Mouse (Mus musculus) hindbrain, postnatal 0 days (tissue): ENCODE measurements around the gene Gsg1l. TPM values are rescaled to one million over a fixed set of nuclear protein-coding genes. Genes with fewer than 3 reads are reported as not detected.

Experiments
- ATAC-seq: fragments of 200-750 bp; cut with Nextera tagmentation; 2 replicates; pipeline ENCODE4 v1.8.0; 2017; ENCODE audit warnings: mild to moderate bottlenecking, moderate TSS enrichment, moderate library complexity
- DNase-seq: peaks from one replicate; pipeline ENCODE4 v3.0.0-alpha.2; 2015; ENCODE audit warnings: low spot score
- H3K27ac ChIP-seq: fragments of 300-500 bp; sonication (generic); 2 replicates; pipeline ENCODE4 v1.5.1; 2014; ENCODE audit warnings: mild to moderate bottlenecking
- H3K27me3 ChIP-seq: fragments of 300-500 bp; sonication (generic); 2 replicates; pipeline ENCODE4 v1.6.1; 2014; ENCODE audit warnings: low read length, mixed read lengths; ENCODE audit not compliant: insufficient read depth
- H3K36me3 ChIP-seq: fragments of 300-500 bp; sonication (generic); 2 replicates; pipeline ENCODE4 v1.6.1; 2014; ENCODE audit warnings: low read length, mixed read lengths; ENCODE audit not compliant: insufficient read depth
- H3K4me1 ChIP-seq: fragments of 300-500 bp; sonication (generic); 2 replicates; pipeline ENCODE4 v1.6.1; 2014; ENCODE audit warnings: antibody characterized with exemption, low read length, mixed read lengths; ENCODE audit not compliant: insufficient read depth
- H3K4me2 ChIP-seq: fragments of 300-500 bp; sonication (generic); 2 replicates; pipeline ENCODE4 v1.6.1; 2014; ENCODE audit warnings: low read depth, mild to moderate bottlenecking, low read length, moderate library complexity, mixed read lengths
- H3K4me3 ChIP-seq: fragments of 300-500 bp; sonication (generic); 2 replicates; pipeline ENCODE4 v1.5.1; 2014; ENCODE audit warnings: low read length
- H3K9ac ChIP-seq: fragments of 300-500 bp; sonication (generic); replicated peaks from 2 replicates; pipeline ENCODE4 v1.6.1; 2014; ENCODE audit warnings: mild to moderate bottlenecking, low read length, moderate library complexity, mixed read lengths
- H3K9me3 ChIP-seq: fragments of 300-500 bp; sonication (generic); 2 replicates; pipeline ENCODE4 v1.6.1; 2016; ENCODE audit warnings: low read length, mixed read lengths
- CTCF ChIP-seq: IDR thresholded peaks from 2 replicates; pipeline ENCODE4 v1.5.1; 2016; ENCODE audit warnings: antibody characterized with exemption, control low read depth, low read depth
- WGBS: fragments of 180-500 bp; shearing (Covaris S2); extraction: QIAGEN DNeasy Blood & Tissue Kit; methylation state at CpG from one replicate; pipeline ENCODE4 v1.1.7; 2014; 5-methylcytosine and 5-hydroxymethylcytosine counted together
- polyA plus RNA-seq: library from polyadenylated mRNA; unstranded; fragments of >200 nt; fragmentation: Nextera tagmentation; extraction: Ambion mirVana; gene quantifications from 2 replicates; pipeline ENCODE4 v1.2.1, GENCODE M21; 2015
- total RNA-seq: library from RNA; depleted of rRNA; stranded (reverse); fragments of >200 nt; gene quantifications from 2 replicates; pipeline ENCODE4 v1.2.3, GENCODE M21; 2014

Gene Gsg1l
- total and polyA plus RNA-seq, 2 experiments from 2014 or later, result 22.0 to 63.4 TPM

DNA sequence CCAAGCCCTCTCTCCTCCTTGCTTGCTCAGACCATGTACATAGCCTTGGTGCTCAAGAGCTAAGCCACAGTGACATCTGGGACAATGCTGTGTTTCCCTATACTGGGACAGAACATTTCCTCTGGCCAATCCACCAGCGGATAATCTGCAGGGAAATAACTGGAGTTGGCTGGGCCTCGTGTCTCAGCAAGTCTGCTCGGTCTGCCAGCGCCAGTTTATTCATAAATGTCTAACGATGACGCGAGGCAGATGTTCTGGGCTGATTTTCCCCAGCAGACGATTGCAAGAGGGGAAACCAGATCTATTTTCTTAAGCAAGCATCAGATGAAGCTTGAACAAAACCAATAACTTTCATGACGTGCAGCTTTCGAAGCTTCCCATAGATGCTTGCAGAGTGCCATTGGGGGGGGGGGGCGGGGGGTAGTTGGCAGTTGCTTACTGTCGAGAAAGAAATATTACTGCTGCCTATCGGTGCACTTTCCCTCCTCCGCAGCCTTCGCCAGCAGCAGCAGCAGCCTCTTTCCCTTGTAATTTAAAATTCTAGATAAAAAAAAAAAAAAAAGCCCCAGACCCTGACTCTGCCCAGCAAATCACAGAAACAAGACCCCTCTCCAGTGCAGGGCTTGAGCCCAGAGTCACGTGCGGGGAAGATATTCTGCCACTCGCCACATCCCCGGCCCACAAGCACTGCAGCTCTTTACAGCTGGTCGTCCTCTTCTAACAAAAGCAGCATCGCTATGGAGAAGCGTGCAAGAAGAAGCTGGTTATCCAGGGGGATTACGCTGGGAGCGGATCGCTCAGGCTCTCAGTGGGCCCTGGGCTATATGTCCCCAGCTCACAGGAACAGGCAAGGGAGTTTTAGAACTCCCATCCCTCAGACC is 43.6 kb downstream of the Gsg1l start:
- peaks cover 13% of the 10 kb centered on the region for H3K4me1 ChIP-seq
- 0 out of 2 replicates have a peak, but pooled peaks have one; percentile 27 for ATAC-seq

DNA sequence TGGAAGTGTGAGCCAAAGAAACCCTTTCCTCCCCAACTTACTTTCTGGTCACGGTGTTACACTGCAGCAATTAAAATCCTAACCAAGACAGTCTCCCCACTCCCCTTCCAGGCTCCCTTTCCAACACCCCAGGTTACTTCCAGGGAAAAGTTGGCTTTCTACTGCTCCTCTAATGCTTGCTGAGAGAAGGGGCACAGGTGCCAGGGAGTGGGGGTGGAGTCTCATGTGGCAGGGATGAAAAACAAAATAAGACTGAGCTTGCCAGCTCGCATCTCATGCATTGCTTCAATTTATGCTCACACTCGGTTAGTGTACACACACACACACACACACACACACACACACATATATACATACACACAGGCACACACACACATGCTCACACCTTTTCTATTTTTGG is 46.9 kb downstream of the Gsg1l start:
- Histone ChIP-seq H3K27ac (no peak overlapping the region; the same call in 1 of the 2 replicates), H3K9ac (no peak overlapping the region), H3K36me3 (no peaks in the 10 kb centered on the region), H3K4me2 (no peak overlapping the region), H3K27me3 (no peaks in the 10 kb centered on the region), H3K9me3 (no peaks in the 10 kb centered on the region), H3K4me3 (no peak overlapping the region), H3K4me1 (peaks cover 21% of the 10 kb centered on the region)
- TF ChIP-seq CTCF, result no peak
- no peak for ATAC-seq
- 43% methylated on average over 3 of the region's 3 CpGs for WGBS
- no peak for DNase-seq

More for the DNA sequence above, 43.6 kb downstream of the Gsg1l start:
- H3K4me2 ChIP-seq, result peak overlapping the region; percentile 13; the same call in 1 of the 2 replicates
- no peak overlapping the region; the same call in 1 of the 2 replicates for H3K9ac ChIP-seq
- peak overlapping the region; percentile 38 for H3K27ac ChIP-seq
- no peak overlapping the region for H3K4me3 ChIP-seq
- TF ChIP-seq CTCF, result no peak
- 22% methylated on average over 25 of the region's 25 CpGs for WGBS
- DNase-seq, result peak; percentile 70
- H3K9me3 ChIP-seq, result no peaks in the 10 kb centered on the region
- no peaks in the 10 kb centered on the region for H3K27me3 ChIP-seq
- no peaks in the 10 kb centered on the region for H3K36me3 ChIP-seq

DNA sequence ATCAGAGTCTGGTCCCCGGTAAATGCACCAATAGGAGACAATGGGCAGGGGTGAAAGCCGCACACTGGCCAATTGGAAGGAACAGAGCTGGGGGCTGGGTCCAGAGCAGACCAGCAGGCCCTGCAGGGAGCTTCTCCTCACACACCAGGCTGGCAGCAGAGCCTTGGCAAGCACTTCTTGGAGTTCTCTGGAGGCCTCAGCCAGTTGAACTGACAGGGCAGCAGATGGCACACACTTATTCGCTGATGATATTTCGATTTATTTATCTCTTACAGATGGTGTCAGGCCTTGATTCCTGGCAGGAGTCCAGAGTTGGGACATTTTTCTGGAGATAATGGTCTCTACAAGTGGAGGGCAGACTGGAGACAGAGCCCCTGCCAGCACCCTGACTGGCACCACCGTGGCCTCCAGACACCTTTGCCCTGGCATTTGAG is 49.4 kb downstream of the Gsg1l start:
- 30% methylated on average over 5 of the region's 5 CpGs for WGBS
- peak overlapping the region; percentile 82 for H3K27ac ChIP-seq
- ATAC-seq, result peak; percentile 74

DNA sequence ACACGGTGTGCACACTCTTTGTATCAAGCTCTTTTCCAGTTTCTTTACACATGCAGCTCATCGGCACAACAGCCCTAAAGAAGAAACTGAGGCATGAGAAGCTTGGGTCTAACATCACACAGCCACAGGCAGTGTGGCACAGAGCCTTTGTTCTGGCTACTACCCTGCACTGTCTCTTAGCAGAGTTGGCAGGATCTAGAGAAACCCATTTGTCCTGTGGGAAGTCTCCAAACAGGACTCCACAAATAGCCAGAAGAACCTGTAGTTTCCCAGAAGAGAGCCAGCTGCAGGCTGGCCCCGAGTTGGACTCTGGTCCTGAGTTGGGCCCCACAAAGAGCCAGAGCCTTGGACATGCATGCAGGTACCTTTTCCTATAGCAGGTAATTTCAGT is 49.9 kb downstream of the Gsg1l start:
- H3K9me3 ChIP-seq, result no peaks in the 10 kb centered on the region
- no peak overlapping the region for H3K9ac ChIP-seq
- H3K4me2 ChIP-seq, result no peak overlapping the region
- no peaks in the 10 kb centered on the region for H3K36me3 ChIP-seq
- no peaks in the 10 kb centered on the region for H3K27me3 ChIP-seq
- H3K4me1 ChIP-seq, result peaks cover 8% of the 10 kb centered on the region; the same call in 1 of the 2 replicates
- H3K27ac ChIP-seq, result peak overlapping the region; percentile 82
- no peak for TF ChIP-seq CTCF
- 65% methylated on average over 3 of the region's 3 CpGs for WGBS
- DNase-seq, result no peak
- no peak overlapping the region for H3K4me3 ChIP-seq
- ATAC-seq, result peak; percentile 57; the same call in 1 of the 2 replicates

More for the DNA sequence above, 49.4 kb downstream of the Gsg1l start:
- Histone ChIP-seq H3K27me3 (no peaks in the 10 kb centered on the region), H3K4me3 (no peak overlapping the region), H3K4me1 (peaks cover 10% of the 10 kb centered on the region; the same call in 1 of the 2 replicates), H3K36me3 (no peaks in the 10 kb centered on the region), H3K9ac (no peak overlapping the region), H3K4me2 (no peak overlapping the region), H3K9me3 (no peaks in the 10 kb centered on the region)
- no peak for TF ChIP-seq CTCF
- peak; percentile 85 for DNase-seq

DNA sequence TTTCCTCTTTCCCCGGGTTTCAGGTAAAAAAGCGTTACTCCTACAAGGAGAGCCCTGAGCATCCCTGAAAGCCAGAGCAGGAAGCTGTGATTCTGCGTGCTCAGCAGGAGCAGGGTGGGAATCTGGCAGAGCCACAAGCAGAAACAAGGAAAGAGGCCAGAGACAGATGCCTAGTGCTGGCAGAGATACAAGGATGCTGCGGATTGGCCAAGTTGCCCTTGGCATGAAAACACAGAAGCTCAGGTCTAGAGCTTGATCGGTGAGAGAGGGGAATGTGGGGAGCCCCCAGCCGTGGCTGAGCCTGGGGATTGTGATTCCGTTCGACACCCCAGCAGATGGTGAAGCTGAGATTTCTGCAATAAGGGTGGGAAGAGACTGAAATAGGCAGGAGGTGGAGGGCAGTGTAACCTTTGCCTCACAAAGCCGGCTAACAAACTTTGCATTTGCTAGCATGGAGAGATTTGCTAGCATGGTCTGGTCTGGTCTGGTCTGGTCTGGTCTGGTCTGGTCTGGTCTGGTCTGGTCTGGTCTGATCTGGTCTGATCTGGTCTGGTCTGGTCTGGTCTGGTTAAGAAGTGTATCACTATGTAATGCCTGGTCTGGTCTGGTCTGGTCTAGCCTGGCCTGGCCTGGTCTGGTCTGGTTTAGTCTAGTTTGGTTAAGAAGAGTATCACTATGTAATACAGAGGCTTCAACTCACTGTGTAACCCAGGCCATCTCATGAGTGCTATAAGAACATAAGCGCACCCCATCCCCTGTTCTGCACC is 50.4 kb downstream of the Gsg1l start:
- Histone ChIP-seq H3K4me3 (no peak overlapping the region), H3K4me1 (peaks cover 8% of the 10 kb centered on the region; the same call in 1 of the 2 replicates), H3K4me2 (no peak overlapping the region), H3K27ac (peak overlapping the region; percentile 82), H3K9ac (0 out of 2 replicates have a peak overlapping the region, but pooled peaks have one; percentile 14), H3K27me3 (no peaks in the 10 kb centered on the region), H3K9me3 (no peaks in the 10 kb centered on the region), H3K36me3 (no peaks in the 10 kb centered on the region)
- 29% methylated on average over 10 of the region's 10 CpGs for WGBS
- peak; percentile 80 for ATAC-seq
- TF ChIP-seq CTCF, result no peak
- peak; percentile 87 for DNase-seq

DNA sequence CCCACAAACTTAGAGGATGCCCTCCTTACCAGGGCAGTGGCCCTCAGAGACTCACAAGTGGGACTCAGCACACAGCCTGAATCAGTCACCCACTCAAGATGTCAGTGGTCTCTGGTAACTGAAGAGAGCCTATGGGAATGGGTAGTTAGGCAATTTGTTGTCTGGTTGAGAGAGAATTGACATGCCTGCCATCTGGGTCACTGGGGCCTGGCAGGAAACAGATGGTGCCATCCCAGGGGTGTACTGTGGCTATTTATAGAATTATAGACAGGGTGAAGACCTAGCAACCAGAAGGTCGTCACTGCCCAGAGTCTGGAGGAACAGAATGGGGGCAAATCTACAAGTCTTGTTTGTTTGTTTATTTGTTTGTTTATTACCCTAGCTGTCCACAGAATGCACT is 54.8 kb downstream of the Gsg1l start:
- Histone ChIP-seq H3K27me3 (no peaks in the 10 kb centered on the region), H3K4me1 (peaks cover 8% of the 10 kb centered on the region; the same call in 1 of the 2 replicates), H3K9ac (no peak overlapping the region), H3K27ac (no peak overlapping the region), H3K9me3 (no peaks in the 10 kb centered on the region), H3K4me3 (no peak overlapping the region), H3K36me3 (no peaks in the 10 kb centered on the region), H3K4me2 (no peak overlapping the region)
- WGBS, result 22% methylated on average over 1 of the region's 1 CpGs
- ATAC-seq (no peak), DNase-seq (peak; percentile 53)
- no peak for TF ChIP-seq CTCF
